Mouse (Mus musculus) liver, adult 2 months (tissue): ENCODE results near the gene Cavin1.

ENCODE experiments used
- CTCF ChIP-seq: fragments of 200-500 bp; IDR thresholded peaks from 2 replicates; pipeline ENCODE4 v1.5.1; 2011; ENCODE audit warnings: low read depth, low read length, control low read depth
- POLR2A ChIP-seq: fragments of 200-500 bp; IDR thresholded peaks from 2 replicates; pipeline ENCODE4 v1.6.1; 2011; ENCODE audit warnings: low read length, control low read depth; ENCODE audit not compliant: insufficient read depth; ENCODE audit errors: extremely low read depth

- TF ChIP-seq CTCF = no peak
- TF ChIP-seq POLR2A = no peak
These were observed 10.1 kb downstream of the Cavin1 start for GRCm38 (mm10) chr11:100960540-100960939.
